Mouse (Mus musculus) liver, embryonic 14.5 days (tissue): ENCODE data around the gene Ngef. TPM values are rescaled to one million over a fixed set of nuclear protein-coding genes. Genes with fewer than 3 reads are reported as not detected.

Experiments
- ATAC-seq: fragments of 200-750 bp; cut with Nextera tagmentation; 2 replicates; pipeline ENCODE4 v1.8.0; 2017; ENCODE audit warnings: moderate number of reproducible peaks, mild to moderate bottlenecking, moderate library complexity; ENCODE audit not compliant: insufficient read depth
- DNase-seq, 3 experiments: peaks; one replicate each; pipeline ENCODE4 v3.0.0-alpha.2; 2012 to 2013; ENCODE audit warnings: low read depth in 3 of 3, low spot score in 3 of 3
- H3K27ac ChIP-seq: fragments of 300-500 bp; sonication (generic); 2 replicates; pipeline ENCODE4 v1.5.1; 2014; ENCODE audit warnings: moderate library complexity, mild to moderate bottlenecking, control low read depth, inconsistent platforms
- H3K27me3 ChIP-seq: fragments of 300-500 bp; sonication (generic); 2 replicates; pipeline ENCODE4 v1.6.1; 2014; ENCODE audit warnings: mild to moderate bottlenecking, low read length, moderate library complexity; ENCODE audit not compliant: control insufficient read depth, insufficient read depth
- H3K36me3 ChIP-seq: fragments of 300-500 bp; sonication (generic); replicated peaks from 2 replicates; pipeline ENCODE4 v1.6.1; 2014; ENCODE audit warnings: low read depth; ENCODE audit not compliant: control insufficient read depth, insufficient read depth
- H3K4me1 ChIP-seq, 2 experiments: fragments of 200-500 bp in 1 of 2; fragments of 300-500 bp in 1 of 2; sonication (generic) in 1 of 2; replicated peaks; 2 replicates each; pipeline ENCODE4 v1.6.1; 2012 to 2014; ENCODE audit warnings: antibody characterized with exemption in 1 of 2, inconsistent platforms in 1 of 2, low read length in 1 of 2; ENCODE audit not compliant: control insufficient read depth in 2 of 2, insufficient read depth in 2 of 2
- H3K4me2 ChIP-seq: fragments of 300-500 bp; sonication (generic); 2 replicates; pipeline ENCODE4 v1.6.1; 2014; ENCODE audit warnings: low read depth, mild to moderate bottlenecking, control low read depth, moderate library complexity
- H3K4me3 ChIP-seq, 2 experiments: fragments of 200-500 bp in 1 of 2; fragments of 300-500 bp in 1 of 2; sonication (generic) in 1 of 2; 2 replicates each; pipeline ENCODE4 v1.5.1; 2012 to 2014; ENCODE audit warnings: low read depth in 2 of 2, low read length in 2 of 2, mild to moderate bottlenecking in 2 of 2, control low read depth in 1 of 2, inconsistent platforms in 1 of 2, moderate library complexity in 1 of 2; ENCODE audit not compliant: insufficient read depth in 1 of 2
- H3K9ac ChIP-seq: fragments of 300-500 bp; sonication (generic); replicated peaks from 2 replicates; pipeline ENCODE4 v1.6.1; 2014; ENCODE audit warnings: mild to moderate bottlenecking, control low read depth, moderate library complexity
- H3K9me3 ChIP-seq: fragments of 300-500 bp; sonication (generic); 2 replicates; pipeline ENCODE4 v1.6.1; 2016; ENCODE audit warnings: low read length, mixed read lengths; ENCODE audit not compliant: control insufficient read depth
- CTCF ChIP-seq: IDR thresholded peaks from 2 replicates; pipeline ENCODE4 v1.5.1; 2016; ENCODE audit warnings: antibody characterized with exemption, low read depth, control low read depth
- EP300 ChIP-seq: IDR thresholded peaks from 2 replicates; pipeline ENCODE4 v1.6.1; 2016; ENCODE audit warnings: antibody characterized with exemption, low read depth
- WGBS: fragments of 180-500 bp; shearing (Covaris S2); extraction: QIAGEN DNeasy Blood & Tissue Kit; methylation state at CpG from one replicate; pipeline ENCODE4 v1.1.7; 2014; ENCODE audit not compliant: insufficient replicate concordance; 5-methylcytosine and 5-hydroxymethylcytosine counted together
- polyA plus RNA-seq, 2 experiments: library from polyadenylated mRNA; depleted of rRNA in 1 of 2; stranded (reverse) in 1 of 2; unstranded in 1 of 2; fragments of >200 nt; fragmentation: Nextera tagmentation in 1 of 2; extraction: Ambion mirVana in 1 of 2; gene quantifications; 2 replicates each; pipeline versions ENCODE4 v1.2.1 to v1.2.3; 2012 to 2014

Gene Ngef
- 2.8 and 3.4 TPM in 2 replicates for polyA plus RNA-seq (2012; rRNA removed)
- polyA plus RNA-seq (2014; fragmentation: Nextera tagmentation; extraction: Ambion mirVana) = 2.9 and 3.8 TPM in 2 replicates

DNA sequence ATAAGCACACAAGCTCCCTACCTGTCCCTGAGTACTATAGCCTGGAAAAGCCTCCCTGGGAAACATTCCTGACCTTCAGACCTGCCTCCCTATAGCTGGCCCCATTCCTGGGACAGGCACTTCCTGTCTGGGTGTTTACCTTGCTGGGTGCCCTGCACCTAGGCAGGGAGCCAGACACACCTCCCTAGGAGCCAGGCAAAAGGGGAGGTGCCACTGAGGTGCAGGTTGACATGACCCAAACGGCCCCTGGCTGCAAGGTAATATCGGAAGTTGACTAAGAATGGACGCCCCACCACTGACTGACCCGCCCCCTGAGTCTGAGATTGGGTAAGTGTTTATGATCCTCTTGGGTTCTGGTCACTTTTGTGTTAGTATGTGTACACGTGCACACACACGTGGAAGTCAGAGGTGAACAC, at the start of gene Ngef:
Gene Ngef (minus strand): TSS at position 71 of the 416 bp plus-strand sequence.
- Histone ChIP-seq H3K4me3 (peak within 1 kb of the TSS; percentile 31 to 34), H3K27ac (no peak within 1 kb of the TSS), H3K27me3 (no peaks in the 10 kb centered on the region), H3K4me1 (0 out of 4 replicates have a peak, but pooled peaks cover 0 to 3% of the 10 kb centered on the region in 2 experiments), H3K4me2 (peak within 1 kb of the TSS; percentile 41), H3K9ac (no peak within 1 kb of the TSS), H3K36me3 (no peaks in the 10 kb centered on the region), H3K9me3 (no peaks in the 10 kb centered on the region)
- ATAC-seq (peak; percentile 84), DNase-seq (peak; percentile 22 to 35 (median 30))
- no peak for TF ChIP-seq EP300
- no peak for TF ChIP-seq CTCF
- WGBS = 50% methylated on average over 6 of the region's 6 CpGs

DNA sequence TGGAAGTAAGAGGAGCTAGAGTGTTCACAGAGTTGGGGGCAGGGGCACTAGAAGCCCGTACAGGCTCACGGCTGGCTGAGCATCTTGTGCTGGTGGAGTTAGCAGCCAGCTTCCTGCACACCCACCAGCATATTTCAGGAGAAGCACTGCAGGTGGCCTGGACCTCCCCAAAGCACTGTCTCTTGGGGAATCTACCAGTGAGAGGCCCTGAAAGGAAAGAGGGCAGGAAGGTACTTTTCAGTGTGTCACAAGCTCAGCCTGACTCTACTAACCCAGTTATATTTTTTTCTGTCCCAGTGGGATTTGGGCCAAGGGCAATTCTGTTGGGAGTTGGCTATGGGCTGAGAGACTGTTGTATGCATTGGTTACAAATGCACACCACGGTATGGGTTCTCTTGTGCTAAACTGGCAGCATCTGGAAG, 48.2 kb upstream of the Ngef start:
- Histone ChIP-seq H3K4me2 (peak overlapping the region; percentile 72), H3K4me1 (peaks cover 31 to 57% of the 10 kb centered on the region in 2 experiments), H3K4me3 (peak overlapping the region; percentile 55 to 65), H3K9ac (peak overlapping the region; percentile 27; the same call in 1 of the 2 replicates), H3K27me3 (no peaks in the 10 kb centered on the region), H3K36me3 (no peaks in the 10 kb centered on the region), H3K27ac (no peak overlapping the region), H3K9me3 (no peaks in the 10 kb centered on the region)
- no peak for ATAC-seq
- WGBS = 35% methylated on average over 3 of the region's 3 CpGs
- TF ChIP-seq CTCF = no peak
- no peak for TF ChIP-seq EP300
- no peak for DNase-seq

DNA sequence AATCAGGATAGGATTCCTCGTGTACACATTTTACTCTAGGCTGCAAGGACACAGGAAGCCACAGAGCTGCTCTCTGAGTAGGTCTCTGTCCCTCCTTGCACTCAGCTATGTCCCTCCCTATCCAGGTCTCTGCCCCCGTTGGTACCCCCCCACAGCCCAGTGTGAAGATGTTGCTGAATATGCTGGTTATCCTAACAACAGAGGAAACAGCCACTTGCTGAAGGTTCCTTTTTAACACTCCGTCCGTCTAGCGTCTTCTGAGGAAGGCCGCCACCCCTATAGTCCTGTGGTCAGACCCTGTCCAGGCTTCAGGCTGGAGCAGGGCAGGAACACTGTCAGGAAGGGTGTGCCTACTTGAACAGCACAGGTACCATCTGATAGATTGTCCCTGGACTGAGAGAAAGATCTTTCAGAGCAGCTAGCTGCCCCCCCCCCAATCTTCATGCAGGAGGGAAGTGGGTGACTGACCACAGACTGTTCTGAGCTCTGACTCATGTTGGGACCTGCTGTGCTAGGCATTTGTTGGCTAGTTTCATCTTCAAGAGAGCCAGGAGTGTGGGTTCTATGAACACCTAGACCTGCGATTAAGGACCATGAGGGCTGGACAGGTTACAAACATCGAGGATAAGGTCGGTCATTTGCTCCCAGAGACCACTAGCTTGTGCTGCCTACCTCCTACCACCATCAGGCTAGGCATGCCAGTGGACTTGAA, 47.6 kb upstream of the Ngef start:
- Histone ChIP-seq H3K9ac (peak overlapping the region; percentile 63), H3K27me3 (no peaks in the 10 kb centered on the region), H3K36me3 (no peaks in the 10 kb centered on the region), H3K9me3 (no peaks in the 10 kb centered on the region), H3K27ac (peak overlapping the region; percentile 10), H3K4me2 (peak overlapping the region; percentile 72), H3K4me1 (peaks cover 26 to 51% of the 10 kb centered on the region in 2 experiments), H3K4me3 (peak overlapping the region; percentile 55 to 65)
- ATAC-seq = 0 out of 2 replicates have a peak, but pooled peaks have one; percentile 20
- TF ChIP-seq CTCF (no peak), EP300 (no peak)
- 18% methylated on average over 9 of the region's 9 CpGs for WGBS
- no peak for DNase-seq

DNA sequence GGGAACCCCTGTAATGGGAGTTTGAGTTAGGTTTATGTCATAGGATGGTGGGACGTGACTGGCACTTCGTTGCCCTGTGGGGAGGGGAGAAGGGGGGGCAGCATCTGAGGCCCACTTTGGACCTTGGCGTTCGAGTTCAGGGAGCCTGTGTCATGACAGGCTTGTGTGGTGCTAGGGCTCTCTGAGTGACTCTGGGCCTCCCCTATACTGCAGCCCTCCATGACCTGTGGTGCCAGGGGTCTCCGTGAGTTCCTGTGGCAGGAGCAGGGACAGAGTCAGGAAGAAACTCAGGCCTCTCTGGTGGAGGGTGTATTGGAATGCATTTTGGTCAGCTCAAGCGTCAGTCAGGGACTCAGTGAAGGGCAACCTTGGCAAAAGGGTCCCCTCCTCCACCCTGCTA, 47.0 kb upstream of the Ngef start:
- ATAC-seq = peak; percentile 14
- peak overlapping the region; percentile 63 for H3K9ac ChIP-seq
- peaks cover 20 to 47% of the 10 kb centered on the region in 2 experiments for H3K4me1 ChIP-seq
- peak overlapping the region; percentile 55 to 65 for H3K4me3 ChIP-seq
- TF ChIP-seq CTCF (no peak), EP300 (no peak)
- H3K9me3 ChIP-seq = no peaks in the 10 kb centered on the region
- H3K27me3 ChIP-seq = no peaks in the 10 kb centered on the region
- H3K4me2 ChIP-seq = peak overlapping the region; percentile 72
- 17% methylated on average over 6 of the region's 6 CpGs for WGBS
- no peak for DNase-seq
- H3K27ac ChIP-seq = peak overlapping the region; percentile 10
- no peaks in the 10 kb centered on the region for H3K36me3 ChIP-seq

DNA sequence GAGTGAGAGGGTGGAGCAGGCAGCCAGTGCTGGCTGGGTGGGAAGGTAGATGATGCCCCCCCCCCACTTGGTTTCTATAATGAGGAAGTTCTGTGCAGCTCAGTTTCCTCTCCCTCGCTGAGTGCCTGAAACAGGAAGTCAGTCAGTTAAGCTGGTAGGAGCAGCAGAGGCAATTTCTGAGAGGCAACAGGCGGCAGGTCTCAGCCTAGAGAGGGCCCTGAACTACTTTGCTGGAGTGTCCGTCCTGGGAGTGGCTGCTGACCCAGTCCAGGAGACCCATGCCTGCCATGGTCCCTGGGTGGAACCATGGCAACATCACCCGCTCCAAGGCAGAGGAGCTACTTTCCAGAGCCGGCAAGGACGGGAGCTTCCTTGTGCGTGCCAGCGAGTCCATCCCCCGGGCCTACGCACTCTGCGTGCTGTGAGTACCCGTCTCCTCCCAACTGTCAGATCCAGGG, 46.6 kb upstream of the Ngef start, which contains the start of gene Inpp5d:
Gene Inpp5d (plus strand): TSS at position 102 of the 458 bp plus-strand sequence.
- H3K27ac ChIP-seq = peak within 1 kb of the TSS; percentile 10
- H3K36me3 ChIP-seq = no peaks in the 10 kb centered on the region
- TF ChIP-seq EP300 (no peak), CTCF (no peak)
- H3K9me3 ChIP-seq = no peaks in the 10 kb centered on the region
- H3K9ac ChIP-seq = peak within 1 kb of the TSS; percentile 63
- H3K4me3 ChIP-seq = peak within 1 kb of the TSS; percentile 55 to 65
- DNase-seq (no peak), ATAC-seq (peak; percentile 66)
- peak within 1 kb of the TSS; percentile 72 for H3K4me2 ChIP-seq
- H3K4me1 ChIP-seq = peaks cover 20 to 43% of the 10 kb centered on the region in 2 experiments
- 8% methylated on average over 12 of the region's 12 CpGs for WGBS
- H3K27me3 ChIP-seq = no peaks in the 10 kb centered on the region
